Mouse (Mus musculus) left cerebral cortex, adult 18-20 months (tissue): Measurements from ENCODE around the gene Adamtsl1. TPM values are rescaled to one million over a fixed set of nuclear protein-coding genes. Genes with fewer than 3 reads are reported as not detected.
A peak's percentile ranks its signal among the peaks of the same experiment; 100 is the strongest.

Experiments used
- DNase-seq, 2 experiments: peaks; one replicate each; pipeline ENCODE4 v3.0.0; 2021 to 2022; ENCODE audit warnings: low spot score in 2 of 2, mixed read lengths in 1 of 2
- total RNA-seq, 2 experiments: library from RNA; stranded (reverse); gene quantifications; 2 replicates each; pipeline ENCODE4 v1.2.3; 2021

The Adamtsl1 gene
- total RNA-seq, 2 experiments from 2014 or later, result 3.4 to 3.6 TPM

DNA sequence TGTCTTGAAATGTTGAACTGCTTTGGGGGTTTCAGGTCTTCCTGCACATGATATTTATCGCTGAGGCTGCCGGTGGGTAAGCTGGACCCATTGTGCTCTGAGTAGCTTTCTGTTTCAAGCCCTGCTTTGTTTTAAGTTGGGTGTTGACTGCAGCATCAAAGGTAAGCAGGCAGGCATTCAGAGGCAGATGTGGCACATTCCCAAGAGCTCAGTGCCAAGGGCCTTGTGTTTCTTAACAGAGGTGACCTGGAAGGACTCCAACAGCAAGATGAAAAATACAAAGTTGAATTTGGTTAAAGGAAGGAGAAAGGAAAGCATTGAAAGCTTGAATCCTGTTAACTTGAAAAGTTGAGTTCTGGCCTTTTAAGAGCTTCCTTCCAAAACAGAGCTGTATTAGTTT lies 402.1 kb downstream of the Adamtsl1 start:
- no peak for DNase-seq

GRCm38 (mm10) chr4:85918366-85918765 lies 404.4 kb downstream of the Adamtsl1 start:
- DNase-seq, result no peak

DNA sequence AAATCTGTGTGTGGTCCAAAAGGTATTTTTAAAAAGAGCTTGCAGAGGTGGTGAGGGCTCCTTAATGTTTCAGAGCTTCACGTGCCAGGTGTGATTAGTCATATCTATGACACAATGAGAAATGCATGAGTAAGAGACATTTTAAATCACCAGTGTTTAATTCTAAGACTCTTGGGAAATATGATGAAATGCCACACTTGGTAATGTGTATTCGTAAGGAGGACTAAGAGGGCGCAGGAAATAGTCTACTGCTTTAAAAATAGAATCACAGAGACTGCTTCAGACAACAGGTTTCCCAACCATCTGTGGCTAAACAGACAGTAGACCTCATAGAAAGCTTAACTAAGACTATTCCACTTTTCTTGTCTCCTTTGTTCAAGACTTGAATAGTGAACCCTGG lies 406.5 kb downstream of the Adamtsl1 start:
- no peak for DNase-seq

DNA sequence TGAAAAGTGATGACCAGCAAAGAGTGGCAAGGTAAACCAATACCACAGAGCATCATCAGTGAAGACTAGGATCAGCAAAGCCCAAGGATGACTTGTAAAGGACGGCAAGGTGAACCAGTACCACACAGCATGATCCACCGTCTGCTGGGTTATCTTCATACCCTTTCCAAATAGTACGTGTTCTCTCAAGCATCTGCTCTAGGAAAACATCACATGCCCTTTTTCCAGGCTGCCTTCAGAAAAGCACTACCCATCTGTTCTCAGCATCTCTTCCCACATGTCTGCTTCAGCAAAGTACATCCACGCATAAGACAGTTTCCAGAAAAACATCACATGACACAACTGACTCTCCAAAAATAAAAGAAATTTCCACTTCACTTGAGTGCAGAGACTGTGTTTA lies 408.8 kb downstream of the Adamtsl1 start:
- DNase-seq, result peak; percentile 24 to 61

DNA sequence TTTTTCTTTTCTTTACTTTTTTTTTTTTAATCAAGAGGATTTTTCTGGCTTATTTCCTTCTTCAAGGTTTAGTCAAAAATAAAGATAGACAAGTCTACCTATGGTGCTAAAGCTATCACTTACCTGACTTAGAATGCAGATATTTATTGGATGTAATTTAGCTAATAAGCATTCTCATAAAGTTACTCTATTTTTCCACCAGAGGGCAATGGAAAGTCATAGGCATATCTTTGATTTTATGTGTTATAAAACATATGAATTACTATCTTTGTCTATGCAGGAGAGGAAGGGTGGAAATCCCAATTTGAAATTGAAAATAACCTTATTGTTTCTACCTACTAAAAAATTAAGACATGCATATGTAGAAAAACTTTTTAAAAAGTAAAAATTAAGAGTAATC lies 418.2 kb downstream of the Adamtsl1 start:
- DNase-seq, result no peak

GRCm38 (mm10) chr4:85939460-85939859 lies 425.5 kb downstream of the Adamtsl1 start:
- no peak for DNase-seq

GRCm38 (mm10) chr4:85941857-85942256 lies 427.9 kb downstream of the Adamtsl1 start:
- no peak for DNase-seq

DNA sequence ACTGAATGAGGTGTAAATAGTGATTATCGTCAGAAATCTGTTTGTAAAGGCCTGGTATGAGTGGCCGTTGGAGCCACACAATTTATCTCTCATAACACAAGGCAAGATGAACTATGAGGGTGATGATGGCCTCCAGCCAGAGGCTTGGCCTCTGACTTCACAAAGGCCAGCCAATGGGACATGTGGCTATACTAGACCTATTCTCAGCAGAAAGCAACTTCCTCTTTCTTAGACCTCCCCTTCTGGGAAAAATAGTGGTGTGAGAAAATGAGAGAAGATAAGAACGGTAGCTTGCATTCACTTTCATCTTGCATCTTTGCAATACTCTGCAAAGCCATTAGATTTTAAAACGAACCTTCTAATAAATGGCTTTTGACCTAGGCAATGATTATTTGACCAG lies 439.6 kb downstream of the Adamtsl1 start:
- DNase-seq, result no peak

DNA sequence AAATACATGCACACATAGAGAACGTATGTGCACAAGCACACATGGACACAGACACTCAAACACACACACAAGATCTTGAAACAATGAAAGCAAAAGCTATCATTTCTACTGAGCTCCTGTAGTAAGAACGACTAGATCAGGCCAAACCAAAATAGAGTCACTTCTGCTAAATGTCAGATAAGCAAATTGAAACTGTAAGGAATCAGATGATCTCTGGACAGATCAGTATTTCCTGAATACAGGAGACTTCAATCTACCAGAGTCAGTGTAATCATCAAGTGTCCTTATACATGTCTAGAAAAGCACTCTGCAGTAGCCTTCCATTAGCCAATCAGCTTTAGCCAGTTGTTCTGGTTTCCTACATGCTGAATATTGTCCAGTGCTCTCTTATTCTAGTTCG lies 441.4 kb downstream of the Adamtsl1 start:
- no peak for DNase-seq

- no peak for DNase-seq
These were observed 443.3 kb downstream of the Adamtsl1 start for GRCm38 (mm10) chr4:85957266-85957665.

- no peak for DNase-seq
These were observed 443.9 kb downstream of the Adamtsl1 start for GRCm38 (mm10) chr4:85957879-85958278.

DNA sequence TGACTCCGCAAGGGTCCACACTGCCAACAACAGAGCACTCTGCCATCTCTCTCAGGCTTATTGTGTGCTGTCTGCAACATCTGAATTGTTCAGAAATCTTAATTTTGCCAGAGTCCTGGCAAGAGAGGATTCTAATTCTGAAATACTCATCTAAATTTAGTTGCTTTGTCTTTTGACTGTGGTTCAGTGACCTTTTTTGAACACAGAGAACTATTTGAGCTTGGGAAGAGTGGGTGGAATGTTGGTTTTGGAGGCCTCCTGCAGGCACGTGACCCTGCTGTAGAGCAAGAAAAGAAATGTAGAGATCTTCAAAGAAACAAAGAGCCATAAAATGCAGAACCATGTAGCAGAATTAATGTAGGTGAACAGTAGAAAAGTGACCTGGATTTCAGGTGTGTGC lies 445.0 kb downstream of the Adamtsl1 start:
- DNase-seq, result no peak

GRCm38 (mm10) chr4:85976188-85976587 lies 462.2 kb downstream of the Adamtsl1 start:
- no peak for DNase-seq

DNA sequence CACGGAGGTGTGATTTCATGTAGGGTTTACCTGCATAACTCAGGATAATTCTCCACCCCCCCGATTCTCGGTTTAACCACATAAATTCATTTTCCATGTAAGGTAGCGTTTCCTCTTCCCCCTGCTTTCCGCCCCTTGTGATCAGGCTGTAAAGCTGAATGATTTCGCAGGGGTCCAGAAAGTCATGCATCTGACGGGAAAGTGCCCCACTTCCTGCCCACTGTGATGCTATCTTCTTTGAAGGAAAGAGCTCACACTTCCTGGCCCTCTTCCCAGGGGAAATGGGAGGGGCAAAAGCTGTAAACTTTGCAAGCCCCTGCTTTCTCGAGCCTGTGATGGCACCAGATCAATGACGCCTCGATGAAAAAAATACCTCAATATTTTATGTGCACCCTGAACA lies 465.2 kb downstream of the Adamtsl1 start:
- no peak for DNase-seq

DNA sequence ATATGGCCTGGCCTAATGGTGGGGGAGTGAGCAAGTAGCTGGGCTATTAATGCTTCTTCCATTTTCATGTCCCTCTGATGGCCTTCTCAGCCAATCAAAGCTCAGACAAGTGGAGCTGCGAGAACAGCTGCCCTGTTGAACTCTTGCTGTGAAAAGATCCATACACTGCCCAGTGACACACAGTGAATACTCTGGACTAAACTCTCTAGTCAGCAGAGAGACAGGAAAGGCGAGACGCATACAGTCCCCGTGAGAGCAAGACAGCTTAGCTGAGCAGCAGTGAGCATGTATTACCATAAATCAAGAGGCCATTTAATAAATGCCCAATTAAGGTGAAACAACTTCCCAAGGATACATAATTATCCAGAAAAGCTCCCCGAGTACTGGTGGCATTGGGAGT lies 492.6 kb downstream of the Adamtsl1 start:
- DNase-seq, result no peak

GRCm38 (mm10) chr4:86013640-86014039 lies 499.7 kb downstream of the Adamtsl1 start:
- peak in 1 of 2 experiments; percentile 25 for DNase-seq

- no peak for DNase-seq
These were observed 505.0 kb downstream of the Adamtsl1 start for GRCm38 (mm10) chr4:86018928-86019327.

GRCm38 (mm10) chr4:86019586-86019985 lies 505.6 kb downstream of the Adamtsl1 start:
- DNase-seq, result no peak

DNA sequence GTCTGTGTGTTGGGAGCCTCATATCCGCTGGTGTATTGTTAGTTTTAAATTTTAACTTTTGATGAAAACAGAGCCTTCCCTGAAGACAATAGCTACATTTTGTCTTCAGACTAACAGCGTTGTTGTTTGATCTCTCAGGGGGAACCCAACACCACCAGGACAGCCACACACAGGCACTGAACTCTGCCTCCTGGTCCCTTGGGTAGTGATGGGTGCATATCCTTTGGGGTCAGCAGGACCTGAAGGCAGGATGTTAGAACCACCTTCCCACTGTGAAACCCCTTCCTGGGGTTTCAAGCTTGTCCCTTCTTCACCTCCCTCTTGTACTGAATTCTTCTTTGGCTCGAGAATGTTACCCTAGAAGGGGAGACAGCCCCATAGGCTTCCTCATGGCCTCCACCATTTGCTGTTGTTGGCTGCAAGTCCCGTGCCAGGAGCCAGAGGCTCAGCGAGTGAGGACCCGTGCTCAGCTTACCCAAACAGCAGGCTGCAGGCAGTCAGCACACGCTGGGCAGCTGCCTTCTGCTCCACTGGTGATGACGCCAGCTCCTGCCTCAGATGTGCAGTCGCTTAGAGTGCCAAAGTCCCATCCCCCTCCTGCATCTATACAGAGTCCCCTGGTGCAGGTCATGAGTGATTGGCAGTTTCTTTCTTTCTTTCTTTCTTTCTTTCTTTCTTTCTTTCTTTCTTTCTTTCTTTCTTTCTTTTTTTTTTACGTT lies 506.6 kb downstream of the Adamtsl1 start:
- no peak for DNase-seq

DNA sequence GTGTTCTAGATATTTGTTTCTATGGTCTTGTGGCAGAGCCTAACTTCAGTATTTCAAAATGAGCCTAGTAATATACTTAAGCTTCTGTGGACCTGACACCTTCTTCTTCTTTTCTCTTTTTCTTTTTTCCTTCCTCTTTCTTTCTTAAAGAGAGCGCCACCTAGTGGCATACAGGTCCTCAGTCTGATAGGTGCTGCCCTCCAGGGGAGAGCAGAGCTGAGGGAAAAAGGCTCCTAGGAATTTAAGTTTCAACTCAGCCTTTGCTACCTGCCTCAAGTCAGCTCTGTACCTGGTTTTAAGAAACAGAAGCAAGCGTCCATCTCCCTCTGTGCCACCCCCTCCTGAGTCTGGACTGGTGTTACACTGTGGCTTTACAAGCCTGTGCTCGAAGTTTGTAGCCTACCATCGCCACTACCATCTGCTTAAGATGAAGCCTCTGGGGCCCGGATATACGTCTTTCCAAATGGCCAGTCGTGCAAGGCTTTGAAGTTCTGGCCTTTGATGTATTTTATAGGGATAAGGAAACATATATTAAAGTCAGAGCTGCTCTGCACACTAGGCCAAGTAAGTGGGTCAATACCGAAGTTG lies 510.7 kb downstream of the Adamtsl1 start:
- peak; percentile 28 to 54 for DNase-seq

- no peak for DNase-seq
These were observed 515.5 kb downstream of the Adamtsl1 start for GRCm38 (mm10) chr4:86029486-86029885.

GRCm38 (mm10) chr4:86030208-86030607 lies 516.2 kb downstream of the Adamtsl1 start:
- no peak for DNase-seq

GRCm38 (mm10) chr4:86031041-86031440 lies 517.1 kb downstream of the Adamtsl1 start:
- no peak for DNase-seq
